Mouse (Mus musculus): ENCODE results near the gene Ppfibp2.

The Ppfibp2 gene

GRCm38 (mm10) chr7:107618028-107618992 is 23.3 kb downstream of the Ppfibp2 start:
- no peak for DNase-seq

- no peak for DNase-seq
These were observed 24.2 kb downstream of the Ppfibp2 start for GRCm38 (mm10) chr7:107619225-107619624.

DNA sequence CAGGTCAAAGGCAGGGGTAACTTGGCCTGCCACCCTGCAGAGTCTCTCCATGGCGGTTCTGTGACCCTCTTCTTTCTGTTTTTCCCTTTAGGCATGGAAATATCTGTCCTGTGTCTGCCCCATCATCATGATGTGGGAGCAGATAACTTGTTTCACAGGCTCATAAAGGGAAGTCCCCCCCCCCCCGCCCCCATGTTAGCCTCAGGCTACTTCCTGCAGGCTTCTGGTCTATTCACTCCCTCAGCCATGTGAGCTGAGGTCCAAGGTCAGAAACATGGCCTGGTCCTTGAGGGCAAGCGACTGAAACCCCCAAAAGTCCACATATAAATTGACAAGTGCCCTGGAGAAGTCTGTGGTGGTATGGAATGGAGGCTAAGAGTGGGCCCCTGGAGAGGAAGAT is 25.1 kb downstream of the Ppfibp2 start:
- no peak for DNase-seq

DNA sequence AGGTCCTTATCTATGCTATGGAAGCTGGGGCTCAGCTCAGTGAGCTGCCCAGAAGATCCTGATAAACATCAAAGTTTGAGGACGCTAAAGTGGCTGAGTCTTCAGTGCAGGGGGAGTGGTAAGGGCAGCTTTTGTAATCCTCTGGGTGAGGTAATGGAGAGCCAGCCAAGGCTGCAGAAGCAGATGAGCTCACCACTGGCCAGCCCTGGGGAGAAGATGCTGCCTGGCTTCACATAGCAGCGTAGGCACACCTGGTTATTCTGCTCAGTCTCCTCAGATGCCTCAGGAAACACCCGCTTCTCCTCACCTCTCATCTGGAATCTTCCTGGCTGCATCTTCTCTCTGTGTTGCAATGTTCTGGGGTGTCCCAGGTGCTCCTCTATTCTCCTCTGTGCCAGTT is 29.4 kb downstream of the Ppfibp2 start:
- no peak for DNase-seq

DNA sequence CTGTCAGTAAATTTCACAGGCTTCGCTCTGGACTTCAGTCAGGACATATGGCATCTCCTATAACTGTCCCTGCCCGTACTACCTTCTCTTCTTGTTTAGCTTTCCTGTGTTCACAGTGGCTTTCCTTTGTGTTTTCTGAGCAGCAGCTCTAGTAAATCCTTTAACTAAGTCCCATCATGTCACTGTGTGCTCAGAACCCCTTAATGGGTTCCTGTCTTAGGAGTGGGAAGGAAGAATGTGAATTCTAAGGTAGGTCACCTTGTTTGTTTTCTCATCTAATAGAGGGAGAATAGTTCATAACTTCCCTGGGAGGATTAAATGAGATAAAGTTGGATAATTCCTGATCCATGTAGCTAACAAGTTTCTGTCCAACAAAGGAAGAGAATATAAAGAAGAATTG is 30.1 kb downstream of the Ppfibp2 start, which contains the start of gene 5330417H12Rik:
Gene 5330417H12Rik, minus strand, starts transcription at position 101 of the 400 bp plus-strand sequence.
- no peak for DNase-seq

DNA sequence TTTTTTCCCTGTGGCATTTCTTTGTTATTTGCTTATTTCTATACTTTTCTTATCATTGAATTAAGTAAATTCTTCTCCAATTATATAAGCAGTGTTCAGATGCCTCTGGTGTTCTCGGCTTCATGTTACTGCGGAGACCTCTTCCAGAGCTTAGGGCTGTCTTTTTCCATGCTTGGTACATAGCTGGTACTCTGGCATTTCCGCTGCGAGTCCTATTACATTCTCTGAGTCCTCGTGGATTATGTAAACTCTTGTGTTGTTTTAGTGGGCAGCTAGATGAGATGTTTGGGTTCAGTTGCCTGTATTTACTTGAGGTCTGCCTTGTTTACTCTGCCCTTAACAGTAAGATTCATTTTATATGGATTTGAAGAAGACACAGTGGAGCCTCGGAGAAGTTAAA is 30.8 kb downstream of the Ppfibp2 start:
- DNase-seq = no peak

- no peak for DNase-seq
These were observed 33.4 kb downstream of the Ppfibp2 start for GRCm38 (mm10) chr7:107628383-107628782.

DNA sequence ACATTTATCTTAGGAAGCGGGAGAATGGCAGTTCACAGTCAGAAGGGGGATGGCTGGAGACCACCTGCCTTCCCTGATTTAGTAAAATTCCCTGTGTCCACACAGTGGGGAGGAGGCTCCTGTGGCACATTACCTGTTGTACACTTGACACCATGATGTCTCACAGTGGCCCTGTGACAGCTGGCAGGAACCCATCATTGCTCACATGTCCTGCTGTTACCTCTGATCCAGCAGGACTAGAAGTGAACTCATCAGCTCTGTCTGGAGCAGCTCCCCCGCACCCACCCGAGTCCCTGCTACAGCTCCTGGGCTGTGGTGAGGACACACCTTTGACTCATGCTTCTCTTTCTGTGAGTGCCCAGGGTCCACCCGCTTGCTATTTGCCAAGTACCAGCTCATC is 38.2 kb downstream of the Ppfibp2 start:
- no peak for DNase-seq

GRCm38 (mm10) chr7:107637398-107637797 is 42.4 kb downstream of the Ppfibp2 start:
- no peak for DNase-seq

DNA sequence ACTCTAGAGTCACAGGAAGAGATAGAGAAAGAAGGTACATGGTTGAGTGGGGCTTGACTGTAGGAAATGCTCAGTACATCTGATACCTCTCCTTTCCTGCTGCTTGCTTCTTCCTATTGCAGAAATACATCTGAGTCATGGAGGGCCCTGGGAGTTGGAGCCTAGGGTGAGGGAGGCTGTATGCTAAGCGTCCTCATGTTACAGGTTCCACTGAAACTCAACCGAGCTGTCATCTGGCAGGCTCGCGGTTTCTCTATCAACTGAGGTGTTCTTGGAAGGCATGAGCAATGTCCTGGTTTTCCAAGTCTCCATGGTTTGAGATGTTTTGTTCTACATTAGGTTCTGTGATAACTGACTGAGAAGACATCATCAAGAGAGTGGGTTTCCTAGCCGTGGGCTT is 43.0 kb downstream of the Ppfibp2 start:
- no peak for DNase-seq

- DNase-seq = no peak
These were observed 47.7 kb downstream of the Ppfibp2 start for GRCm38 (mm10) chr7:107642586-107643275.

- DNase-seq = no peak
These were observed 50.0 kb downstream of the Ppfibp2 start for GRCm38 (mm10) chr7:107644987-107645386.

GRCm38 (mm10) chr7:107648937-107649688 is 54.1 kb downstream of the Ppfibp2 start:
- no peak for DNase-seq

- no peak for DNase-seq
These were observed 55.0 kb downstream of the Ppfibp2 start for GRCm38 (mm10) chr7:107649990-107650389.

- DNase-seq = no peak
These were observed 56.8 kb downstream of the Ppfibp2 start for GRCm38 (mm10) chr7:107651821-107652220.

DNA sequence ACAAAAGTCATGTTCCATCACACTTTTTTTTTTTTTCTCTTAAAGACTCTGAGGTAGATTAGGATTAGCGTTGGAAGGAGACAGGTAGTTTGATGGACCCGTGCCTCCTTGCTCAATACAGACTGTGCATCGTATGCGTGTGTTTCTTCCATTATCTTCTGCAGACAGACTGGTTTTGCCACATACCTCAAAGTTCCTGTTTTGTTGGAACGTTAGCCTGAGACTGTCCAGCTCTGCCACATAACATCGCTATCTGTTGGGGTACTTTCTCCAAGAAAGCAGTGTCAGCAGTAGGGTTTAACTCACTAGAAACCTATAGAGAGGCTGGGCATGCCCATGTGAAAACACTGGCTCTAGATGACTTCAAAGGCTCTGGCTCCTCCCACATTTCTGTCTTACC is 61.4 kb downstream of the Ppfibp2 start:
- no peak for DNase-seq

DNA sequence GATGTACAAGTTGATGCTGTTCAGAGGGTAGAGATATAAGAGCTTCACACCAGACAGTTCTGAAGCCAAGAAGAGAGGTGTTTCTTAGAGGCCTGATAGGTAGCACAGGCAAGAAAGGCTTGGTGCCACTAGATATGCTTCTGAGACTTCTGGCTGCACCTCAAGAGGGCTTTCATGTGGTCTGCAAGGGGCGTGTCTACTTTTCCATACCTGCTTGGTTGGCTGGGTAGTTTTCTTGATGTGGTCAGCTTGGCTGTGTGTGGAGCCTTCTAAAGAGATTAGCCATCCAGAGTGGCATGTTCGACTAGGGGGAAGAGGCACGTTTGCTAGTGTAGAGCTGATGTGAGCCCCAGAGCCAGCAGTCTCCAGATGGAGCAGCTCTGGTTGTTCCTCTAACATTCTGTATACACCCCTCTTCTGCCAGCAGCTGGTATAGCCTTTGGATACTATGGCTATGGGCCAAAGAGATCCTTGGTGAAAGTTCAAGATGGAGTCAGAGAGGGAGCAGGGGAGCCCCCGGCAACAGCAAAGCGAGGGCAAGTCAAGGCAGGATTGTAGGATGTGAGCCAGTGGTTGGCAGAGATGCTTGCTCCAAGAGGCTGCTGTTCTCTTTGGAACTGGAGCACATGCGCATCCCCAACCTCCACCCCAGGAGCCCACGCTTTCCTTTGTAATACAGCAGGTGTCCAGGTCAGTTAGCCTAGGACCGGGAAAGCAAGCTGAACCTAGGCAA is 64.3 kb downstream of the Ppfibp2 start:
- DNase-seq = no peak

DNA sequence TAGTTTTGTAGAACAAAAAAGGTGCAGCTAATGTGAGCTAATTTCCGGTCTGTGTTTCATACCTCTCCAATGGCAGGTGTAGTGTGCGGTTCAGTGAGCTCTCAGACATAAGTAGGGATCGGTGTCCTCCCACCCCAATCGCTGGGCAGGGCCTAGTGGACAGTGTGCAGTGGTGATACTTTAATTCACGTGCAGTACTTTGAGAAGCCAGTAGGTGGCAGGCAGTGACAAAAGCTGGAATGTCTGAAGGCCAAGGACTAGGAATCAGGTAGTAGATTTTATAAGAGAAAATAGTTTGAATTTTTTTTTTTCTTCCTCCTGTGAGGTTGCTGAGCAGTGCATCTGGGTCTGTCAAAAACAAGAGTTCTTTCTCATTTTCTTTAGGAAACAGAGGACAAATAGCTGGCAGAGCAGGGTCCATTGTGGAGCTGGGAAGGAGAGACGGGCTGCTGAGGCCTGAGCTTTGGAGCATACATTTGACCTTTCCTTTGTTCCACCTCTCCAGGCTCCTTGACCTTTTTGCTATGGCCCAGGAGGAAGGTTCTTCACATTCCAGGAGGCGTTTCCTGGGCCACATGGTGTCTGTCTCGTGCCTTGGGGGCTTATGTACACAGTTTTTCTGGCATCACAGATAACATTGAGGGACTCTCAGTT is 66.3 kb downstream of the Ppfibp2 start:
- peak; percentile 75 to 83 for DNase-seq

DNA sequence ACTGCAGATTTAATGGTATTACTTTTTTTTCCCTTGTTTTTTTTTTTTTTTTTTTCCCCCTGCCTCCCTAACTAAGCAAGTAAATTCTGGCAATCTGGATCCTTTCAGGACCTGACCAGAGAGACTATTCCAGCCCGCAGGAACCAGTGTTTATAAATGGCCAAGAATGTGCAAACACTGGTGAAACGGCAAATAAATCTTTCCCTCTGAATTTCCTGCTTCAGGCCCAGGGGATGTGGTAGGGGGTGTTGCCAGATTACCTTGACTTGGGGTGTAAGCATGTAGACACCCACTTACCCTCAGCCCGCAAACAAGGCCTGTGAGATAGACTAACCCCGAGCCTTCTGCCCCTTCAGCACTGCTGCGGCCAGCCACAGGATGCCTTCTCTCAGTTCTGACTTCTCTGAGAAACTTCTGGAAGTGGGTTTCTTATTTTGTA is 66.9 kb downstream of the Ppfibp2 start:
- DNase-seq = peak in 1 of 2 experiments; percentile 12

DNA sequence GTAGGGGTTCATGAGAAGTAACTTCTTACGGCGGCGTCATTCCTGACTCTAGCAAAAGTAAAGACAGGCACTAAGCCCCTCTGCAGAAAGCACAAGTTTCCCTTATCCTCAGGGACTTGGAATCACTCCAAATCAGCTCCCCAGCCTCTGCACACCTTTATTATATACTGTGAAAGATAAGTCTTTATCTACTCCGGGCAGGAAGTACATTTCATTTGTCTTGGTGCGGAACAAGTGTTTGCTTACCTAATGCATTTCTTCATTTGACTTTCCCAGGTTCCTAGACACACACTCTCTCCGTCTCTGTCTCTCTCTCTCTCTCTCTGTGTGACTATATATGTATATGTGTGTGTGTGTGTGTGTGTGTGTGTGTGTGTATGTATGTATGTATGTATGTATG is 68.6 kb downstream of the Ppfibp2 start:
- no peak for DNase-seq
